Mouse (Mus musculus): ENCODE data around the gene Ggct. TPM values are rescaled to one million over a fixed set of nuclear protein-coding genes. Genes with fewer than 3 reads are reported as not detected.

Ggct gene
- total RNA-seq, 2 experiments from 2014 or later = 7.3 to 8.0 TPM

Other genes with a start within 250 kb of the Ggct start
- 1 to 10 TPM; 8.1 to 9.6 TPM for gene Znrf2, start 176.0 kb downstream of the Ggct start, total RNA-seq (2021)
- gene Nod1, start 20.3 kb downstream of the Ggct start, total RNA-seq (2021) = 1 to 10 TPM; 6.3 to 8.2 TPM
- 10 to 100 TPM; 58.9 to 64.3 TPM for gene Gars, start 45.1 kb upstream of the Ggct start, total RNA-seq (2021)
- 1 to 10 TPM; 5.9 to 9.3 TPM for gene Crhr2, start 140.1 kb upstream of the Ggct start, total RNA-seq (2021)
- gene Inmt, start 182.1 kb upstream of the Ggct start, total RNA-seq (2021) = 1 to 10 TPM in 1 of 2 experiments, under 1 TPM in 1; 0.72 to 1.4 TPM
- gene Mindy4, start 210.4 kb upstream of the Ggct start, total RNA-seq (2021) = 1 to 10 TPM; 2.6 to 3.7 TPM